26 mouse cellular contexts compared by ENCODE assay signal in genomic region chr9:43044481-43044880, GRCm38 (mm10).
DNase-seq lines count a peak whose midpoint lies in the region; ATAC-seq and TF ChIP-seq lines count a peak whose summit lies in the region.
"Had no signal": no experiment of that assay in that cellular context is flagged by ENCODE, and none has a peak within 500 bp of the region (broad histone marks: within the 10 kb centered on the region; RNA-seq: fewer than 3 reads in every experiment).

No protein-coding gene starts in this region.

- peaks cover 11% of the 10 kb centered on the region for H3K79me2 ChIP-seq in heart, adult 2 months (replicated peaks; ENCODE audit: control insufficient read depth, insufficient read depth, low read length)

- ATAC-seq in kidney, postnatal 0 days (replicated peaks; ENCODE audit: low FRiP score, low read depth): no peak
- no peak for ATAC-seq in kidney, embryonic 16.5 days (ENCODE audit: low FRiP score, low TSS enrichment)
- ATAC-seq: CD4-positive, CD25-positive, alpha-beta regulatory T cell, adult 4 months; forebrain, embryonic 13.5 days; forebrain, embryonic 16.5 days; hindbrain, postnatal 0 days; inflammation-experienced regulatory T-cells, adult 6 months; intestine, embryonic 16.5 days had no signal

- H3K4me1 ChIP-seq in heart, adult 2 months (ENCODE audit: control insufficient read depth, insufficient read depth, low read length): peaks cover 9% of the 10 kb centered on the region
- 0 out of 2 replicates have a peak, but pooled peaks cover 3% of the 10 kb centered on the region for H3K4me1 ChIP-seq in kidney, postnatal 0 days (replicated peaks; ENCODE audit: insufficient read depth, low read length)
- H3K4me1 ChIP-seq in kidney, embryonic 16.5 days (ENCODE audit: insufficient read depth, low read length): peaks cover 4% of the 10 kb centered on the region
- H3K4me1 ChIP-seq in lung, adult 2 months (ENCODE audit: control insufficient read depth, insufficient read depth, low read length): peaks cover 15% of the 10 kb centered on the region
- no peaks in the 10 kb centered on the region; the same call in 1 of the 2 replicates for H3K4me1 ChIP-seq in cortical plate, adult 2 months (ENCODE audit: control insufficient read depth, insufficient read depth, low read length)
- H3K4me1 ChIP-seq: forebrain, embryonic 13.5 days; hindbrain, embryonic 10.5 days had no signal

- no peaks in the 10 kb centered on the region for H3K9me3 ChIP-seq in kidney, postnatal 0 days (replicated peaks; ENCODE audit: low read length)
- H3K9me3 ChIP-seq in kidney, embryonic 16.5 days (ENCODE audit: low read length): no peaks in the 10 kb centered on the region
- H3K9me3 ChIP-seq: forebrain, embryonic 10.5 days; forebrain, embryonic 13.5 days; hindbrain, embryonic 10.5 days had no signal

- H3K27me3 ChIP-seq in heart, adult 2 months (ENCODE audit: control insufficient read depth, insufficient read depth, low read length): no peaks in the 10 kb centered on the region
- no peaks in the 10 kb centered on the region for H3K27me3 ChIP-seq in kidney, postnatal 0 days (ENCODE audit: insufficient read depth, low read length)
- H3K27me3 ChIP-seq in kidney, embryonic 16.5 days (ENCODE audit: insufficient read depth, low read length): no peaks in the 10 kb centered on the region
- H3K27me3 ChIP-seq: forebrain, embryonic 13.5 days had no signal

- H3K4me2 ChIP-seq in kidney, postnatal 0 days (ENCODE audit: low read length): no peak overlapping the region
- no peak overlapping the region for H3K4me2 ChIP-seq in kidney, embryonic 16.5 days (replicated peaks; ENCODE audit: low read depth, low read length)
- H3K4me2 ChIP-seq: forebrain, embryonic 13.5 days; heart, embryonic 11.5 days; hindbrain, embryonic 14.5 days had no signal

- TF ChIP-seq CTCF in heart, adult 2 months (IDR thresholded peaks at IDR 0.05): no peak
- no peak for TF ChIP-seq CTCF in kidney, postnatal 0 days (IDR thresholded peaks at IDR 0.05; ENCODE audit: low read depth)
- TF ChIP-seq CTCF in lung, adult 2 months (IDR thresholded peaks at IDR 0.05; ENCODE audit: insufficient read depth, low read length): no peak
- no peak for TF ChIP-seq CTCF in cortical plate, adult 2 months (IDR thresholded peaks at IDR 0.05; ENCODE audit: extremely low read depth, insufficient read depth, low read length)

- H3K4me3 ChIP-seq in heart, adult 2 months: no peak overlapping the region
- H3K4me3 ChIP-seq in kidney, postnatal 0 days (replicated peaks; ENCODE audit: low read depth, low read length): no peak overlapping the region
- H3K4me3 ChIP-seq in kidney, embryonic 16.5 days (ENCODE audit: low read length): no peak overlapping the region
- no peak overlapping the region for H3K4me3 ChIP-seq in lung, adult 2 months (replicated peaks; ENCODE audit: extremely low read depth, low read depth, low read length)
- H3K4me3 ChIP-seq in cortical plate, adult 2 months (ENCODE audit: insufficient read depth, low read length): no peak overlapping the region
- H3K4me3 ChIP-seq: forebrain, embryonic 10.5 days; forebrain, embryonic 13.5 days; hindbrain, embryonic 10.5 days had no signal

- peak overlapping the region; percentile 23 for H3K27ac ChIP-seq in heart, adult 2 months
- H3K27ac ChIP-seq in kidney, postnatal 0 days: peak overlapping the region; percentile 58; the same call in 1 of the 2 replicates
- no peak overlapping the region for H3K27ac ChIP-seq in kidney, embryonic 16.5 days (ENCODE audit: low read length)
- peak overlapping the region; percentile 53 for H3K27ac ChIP-seq in cortical plate, adult 2 months (ENCODE audit: insufficient read depth, low read length)
- H3K27ac ChIP-seq: forebrain, embryonic 10.5 days; forebrain, embryonic 13.5 days; hindbrain, embryonic 10.5 days; hindbrain, embryonic 14.5 days; hindbrain, postnatal 0 days had no signal

- peaks cover 38% of the 10 kb centered on the region for H3K36me3 ChIP-seq in heart, adult 2 months (ENCODE audit: control insufficient read depth, insufficient read depth, low read length)
- no peaks in the 10 kb centered on the region for H3K36me3 ChIP-seq in kidney, postnatal 0 days (ENCODE audit: insufficient read depth, low read length)
- peaks cover 13% of the 10 kb centered on the region; the same call in 1 of the 2 replicates for H3K36me3 ChIP-seq in kidney, embryonic 16.5 days (ENCODE audit: insufficient read depth, low read length)

- no peak overlapping the region for H3K9ac ChIP-seq in heart, adult 2 months (ENCODE audit: low read depth, low read length)
- no peak overlapping the region for H3K9ac ChIP-seq in kidney, postnatal 0 days (ENCODE audit: low read depth, low read length)
- no peak overlapping the region for H3K9ac ChIP-seq in kidney, embryonic 16.5 days (replicated peaks; ENCODE audit: low read length)
- H3K9ac ChIP-seq: forebrain, embryonic 13.5 days; hindbrain, embryonic 14.5 days had no signal

- DNase-seq in heart, adult 2 months: no peak
- no peak for DNase-seq in heart, adult 9 months (ENCODE audit: low spot score in 2 of 2)
- no peak for DNase-seq in kidney, postnatal 0 days (ENCODE audit: low spot score)
- peak; percentile 14 for DNase-seq in lung, postnatal 25 days (ENCODE audit: low spot score)
- no peak for DNase-seq in lung, adult 2 months
- DNase-seq in frontal cortex, postnatal 25 days (ENCODE audit: low spot score in 2 of 2): no peak
- DNase-seq: adrenal gland, adult 2 months; adrenal gland, postnatal 14 days; cerebellum, adult 11-12 months; cerebellum, adult 8-10 months; cerebellum, postnatal 10 days; cerebellum, postnatal 36 days; gastrocnemius, postnatal 36 days; heart, postnatal 14 days had no signal

- TF ChIP-seq EP300 in heart, adult 2 months (IDR thresholded peaks at IDR 0.05; ENCODE audit: insufficient read depth, low read depth, low read length): no peak

- TF ChIP-seq POLR2A in heart, adult 2 months (IDR thresholded peaks at IDR 0.05; ENCODE audit: insufficient read depth, low read depth, low read length): no peak
- TF ChIP-seq POLR2A in lung, adult 2 months (IDR thresholded peaks at IDR 0.05; ENCODE audit: borderline replicate concordance, extremely low read depth, low read depth, low read length): no peak
- no peak for TF ChIP-seq POLR2A in cortical plate, adult 2 months (IDR thresholded peaks at IDR 0.05; ENCODE audit: extremely low read depth, insufficient read depth, low read length)

- intact Hi-C loops in heart, adult 2 months (cut with DNase I): no loop called here
